Mouse (Mus musculus) kidney, postnatal 0 days (tissue): ENCODE measurements around the gene Tada3. TPM values are rescaled to one million over a fixed set of nuclear protein-coding genes. Genes with fewer than 3 reads are reported as not detected.

Source experiments
- ATAC-seq: fragments of 200-750 bp; cut with Nextera tagmentation; replicated peaks from 2 replicates; pipeline ENCODE4 v1.8.0; 2017; ENCODE audit warnings: low read depth, moderate number of reproducible peaks, moderate TSS enrichment, moderate library complexity; ENCODE audit not compliant: low FRiP score
- DNase-seq: peaks from one replicate; pipeline ENCODE4 v3.0.0-alpha.2; 2016; ENCODE audit warnings: low spot score
- H3K27ac ChIP-seq: fragments of 300-500 bp; sonication (generic); 2 replicates; pipeline ENCODE4 v1.5.1; 2014; ENCODE audit warnings: mild to moderate bottlenecking
- H3K27me3 ChIP-seq: fragments of 300-500 bp; sonication (generic); 2 replicates; pipeline ENCODE4 v1.6.1; 2014; ENCODE audit warnings: low read length, mixed read lengths; ENCODE audit not compliant: insufficient read depth
- H3K36me3 ChIP-seq: fragments of 300-500 bp; sonication (generic); 2 replicates; pipeline ENCODE4 v1.6.1; 2014; ENCODE audit warnings: low read length, mixed read lengths; ENCODE audit not compliant: insufficient read depth
- H3K4me1 ChIP-seq: fragments of 300-500 bp; sonication (generic); replicated peaks from 2 replicates; pipeline ENCODE4 v1.6.1; 2014; ENCODE audit warnings: antibody characterized with exemption, low read length, mixed read lengths; ENCODE audit not compliant: insufficient read depth
- H3K4me2 ChIP-seq: fragments of 300-500 bp; sonication (generic); 2 replicates; pipeline ENCODE4 v1.6.1; 2014; ENCODE audit warnings: mild to moderate bottlenecking, low read length, moderate library complexity, mixed read lengths
- H3K4me3 ChIP-seq: fragments of 300-500 bp; sonication (generic); replicated peaks from 2 replicates; pipeline ENCODE4 v1.5.1; 2014; ENCODE audit warnings: low read depth, low read length
- H3K9ac ChIP-seq: fragments of 300-500 bp; sonication (generic); 2 replicates; pipeline ENCODE4 v1.6.1; 2014; ENCODE audit warnings: low read depth, low read length
- H3K9me3 ChIP-seq: fragments of 300-500 bp; sonication (generic); replicated peaks from 2 replicates; pipeline ENCODE4 v1.6.1; 2016; ENCODE audit warnings: low read length, inconsistent platforms, mixed read lengths
- CTCF ChIP-seq: IDR thresholded peaks from 2 replicates; pipeline ENCODE4 v1.5.1; 2016; ENCODE audit warnings: antibody characterized with exemption, low read depth, mild to moderate bottlenecking, moderate library complexity
- WGBS: fragments of 180-500 bp; shearing (Covaris S2); extraction: QIAGEN DNeasy Blood & Tissue Kit; methylation state at CpG from one replicate; pipeline ENCODE4 v1.1.7; 2014; 5-methylcytosine and 5-hydroxymethylcytosine counted together
- polyA plus RNA-seq: library from polyadenylated mRNA; unstranded; fragments of >200 nt; fragmentation: Nextera tagmentation; extraction: Ambion mirVana; gene quantifications from 2 replicates; pipeline ENCODE4 v1.2.1, GENCODE M21; 2015

Gene Tada3
- polyA plus RNA-seq, 1 experiment from 2014 or later, result 37.9 TPM

DNA sequence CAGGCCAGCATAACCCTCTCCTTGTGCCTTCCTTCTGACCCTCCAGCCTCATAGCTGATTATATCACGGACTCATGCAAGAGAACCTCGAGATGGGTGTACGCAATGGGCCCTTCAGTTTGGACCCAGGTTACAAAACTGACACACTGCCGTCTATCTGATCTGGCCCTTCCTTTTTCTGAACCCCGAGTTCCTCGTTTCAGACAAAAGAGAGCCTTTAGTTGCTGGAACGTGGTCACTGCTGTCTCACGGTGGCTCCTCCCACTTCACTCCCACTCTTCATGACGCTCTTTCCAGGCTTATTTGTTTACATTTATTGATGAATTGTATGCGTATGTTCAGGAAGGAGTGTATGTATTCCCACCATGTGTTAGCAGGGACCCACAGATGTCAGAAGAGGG is 26.0 kb downstream of the Tada3 start:
- Histone ChIP-seq H3K9me3 (no peaks in the 10 kb centered on the region), H3K27me3 (no peaks in the 10 kb centered on the region), H3K36me3 (no peaks in the 10 kb centered on the region), H3K27ac (no peak overlapping the region), H3K9ac (no peak overlapping the region), H3K4me2 (no peak overlapping the region), H3K4me1 (no peaks in the 10 kb centered on the region), H3K4me3 (no peak overlapping the region)
- ATAC-seq (no peak), DNase-seq (no peak)
- no peak for TF ChIP-seq CTCF
- WGBS, result 56% methylated on average over 10 of the region's 10 CpGs

- no peak overlapping the region for H3K4me3 ChIP-seq
- DNase-seq, result no peak
- no peak for TF ChIP-seq CTCF
- H3K36me3 ChIP-seq, result no peaks in the 10 kb centered on the region
- H3K9me3 ChIP-seq, result no peaks in the 10 kb centered on the region
- no peaks in the 10 kb centered on the region for H3K4me1 ChIP-seq
- H3K4me2 ChIP-seq, result no peak overlapping the region
- 58% methylated on average over 1 of the region's 1 CpGs for WGBS
- no peak overlapping the region for H3K9ac ChIP-seq
- no peaks in the 10 kb centered on the region for H3K27me3 ChIP-seq
- ATAC-seq, result no peak
- no peak overlapping the region for H3K27ac ChIP-seq
Observed at GRCm38 (mm10) chr6:113351161-113351560, 26.5 kb downstream of the Tada3 start.

DNA sequence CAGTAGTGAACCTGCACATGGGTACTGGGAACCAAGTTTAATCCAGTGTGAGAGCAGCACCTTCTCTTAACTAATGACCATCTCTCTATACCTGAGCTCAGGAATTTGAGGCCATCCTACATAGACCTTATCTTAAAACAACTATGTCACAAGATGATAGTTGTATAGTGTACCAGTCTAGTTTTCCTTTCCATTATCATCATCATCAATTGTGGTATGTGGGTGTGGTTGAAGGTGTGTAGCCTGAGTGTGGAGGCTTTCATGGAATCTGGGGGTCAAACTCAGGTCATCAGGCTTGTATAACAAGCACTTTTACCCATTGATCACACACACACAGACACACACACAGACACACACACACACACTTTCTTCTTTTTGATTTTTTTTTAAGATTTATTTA is 27.1 kb downstream of the Tada3 start:
- H3K4me1 ChIP-seq, result no peaks in the 10 kb centered on the region
- no peak overlapping the region for H3K27ac ChIP-seq
- no peaks in the 10 kb centered on the region for H3K27me3 ChIP-seq
- H3K9me3 ChIP-seq, result no peaks in the 10 kb centered on the region
- H3K4me3 ChIP-seq, result no peak overlapping the region
- no peak for TF ChIP-seq CTCF
- DNase-seq, result no peak
- no peak overlapping the region for H3K9ac ChIP-seq
- H3K4me2 ChIP-seq, result no peak overlapping the region
- H3K36me3 ChIP-seq, result no peaks in the 10 kb centered on the region
- peak; percentile 43; the same call in 1 of the 2 replicates for ATAC-seq

- 72% methylated on average over 4 of the region's 4 CpGs for WGBS
- Histone ChIP-seq H3K4me3 (no peak overlapping the region), H3K27me3 (no peaks in the 10 kb centered on the region), H3K9me3 (no peaks in the 10 kb centered on the region), H3K9ac (no peak overlapping the region), H3K4me1 (peaks cover 20% of the 10 kb centered on the region), H3K27ac (no peak overlapping the region), H3K4me2 (no peak overlapping the region), H3K36me3 (no peaks in the 10 kb centered on the region)
- ATAC-seq (no peak), DNase-seq (no peak)
- no peak for TF ChIP-seq CTCF
Observed at GRCm38 (mm10) chr6:113346897-113347296, 30.8 kb downstream of the Tada3 start.

GRCm38 (mm10) chr6:113344321-113344720 is 33.4 kb downstream of the Tada3 start:
- peak; percentile 47 for DNase-seq
- ATAC-seq, result no peak

GRCm38 (mm10) chr6:113343177-113344092 is 34.2 kb downstream of the Tada3 start, which contains the start of gene Camk1:
TSS of gene Camk1 (minus strand) at chr6:113343984.
- ATAC-seq, result peak; percentile 73
- 9% methylated on average over 32 of the region's 32 CpGs for WGBS
- Histone ChIP-seq H3K27me3 (no peaks in the 10 kb centered on the region), H3K27ac (peak within 1 kb of the TSS; percentile 60), H3K4me3 (peak within 1 kb of the TSS; percentile 70), H3K9ac (peak within 1 kb of the TSS; percentile 74), H3K9me3 (no peaks in the 10 kb centered on the region), H3K4me2 (peak within 1 kb of the TSS; percentile 78), H3K4me1 (peaks cover 27% of the 10 kb centered on the region), H3K36me3 (peaks cover 17% of the 10 kb centered on the region; the same call in 1 of the 2 replicates)
- DNase-seq, result peak; percentile 86
- TF ChIP-seq CTCF, result no peak

More at GRCm38 (mm10) chr6:113344321-113344720, 33.4 kb downstream of the Tada3 start:
- H3K4me3 ChIP-seq, result no peak overlapping the region
- WGBS, result 23% methylated on average over 2 of the region's 2 CpGs
- peak overlapping the region; percentile 78 for H3K4me2 ChIP-seq
- peak overlapping the region; percentile 74; the same call in 1 of the 2 replicates for H3K9ac ChIP-seq
- peaks cover 8% of the 10 kb centered on the region; the same call in 1 of the 2 replicates for H3K36me3 ChIP-seq
- H3K4me1 ChIP-seq, result peaks cover 27% of the 10 kb centered on the region
- H3K27me3 ChIP-seq, result no peaks in the 10 kb centered on the region
- H3K9me3 ChIP-seq, result no peaks in the 10 kb centered on the region
- peak overlapping the region; percentile 60 for H3K27ac ChIP-seq
- TF ChIP-seq CTCF, result no peak
